Mouse (Mus musculus) G1E (cell line): ENCODE results near the gene Gm20715.

Experiments
- CTCF ChIP-seq: IDR thresholded peaks from 2 replicates; pipeline ENCODE4 v1.5.1; 2012; ENCODE audit warnings: low read depth, low read length, inconsistent platforms, mixed read lengths
- GATA2 ChIP-seq: IDR thresholded peaks from 2 replicates; pipeline ENCODE4 v1.6.1; 2012; ENCODE audit warnings: low read depth, low read length, inconsistent platforms, borderline replicate concordance

DNA sequence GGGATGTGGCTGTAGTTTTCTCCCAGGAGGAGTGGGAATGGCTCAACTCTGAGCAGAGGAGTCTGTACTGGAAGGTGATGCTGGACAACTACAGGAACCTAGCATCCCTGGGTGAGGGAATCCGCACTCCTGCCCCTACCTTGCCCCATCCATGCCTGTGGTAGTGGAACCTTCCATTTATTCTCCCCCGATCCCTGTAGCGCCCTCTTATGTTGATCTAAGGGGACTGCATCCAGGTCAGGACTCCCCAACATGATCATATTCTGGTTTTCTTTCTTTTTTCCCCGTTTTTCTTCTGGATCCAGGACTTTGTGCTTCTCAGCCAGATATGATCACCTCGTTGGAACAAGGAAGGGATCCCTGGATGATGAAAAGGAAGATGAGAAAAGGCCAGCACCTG, 20.6 kb upstream of the Gm20715 start:
- no peak for TF ChIP-seq CTCF
- no peak for TF ChIP-seq GATA2
